Mouse (Mus musculus) cortical plate, adult 2 months (tissue): ENCODE data around the gene Ap5z1.

Experiments
- CTCF ChIP-seq: fragments of 200-500 bp; IDR thresholded peaks from 2 replicates; pipeline ENCODE4 v1.5.1; 2011; ENCODE audit warnings: mild to moderate bottlenecking, control low read depth, low read length; ENCODE audit not compliant: insufficient read depth; ENCODE audit errors: extremely low read depth
- POLR2A ChIP-seq: fragments of 200-500 bp; IDR thresholded peaks from 2 replicates; pipeline ENCODE4 v1.6.1; 2011; ENCODE audit warnings: mild to moderate bottlenecking, low read length, control low read depth; ENCODE audit not compliant: insufficient read depth; ENCODE audit errors: extremely low read depth

DNA sequence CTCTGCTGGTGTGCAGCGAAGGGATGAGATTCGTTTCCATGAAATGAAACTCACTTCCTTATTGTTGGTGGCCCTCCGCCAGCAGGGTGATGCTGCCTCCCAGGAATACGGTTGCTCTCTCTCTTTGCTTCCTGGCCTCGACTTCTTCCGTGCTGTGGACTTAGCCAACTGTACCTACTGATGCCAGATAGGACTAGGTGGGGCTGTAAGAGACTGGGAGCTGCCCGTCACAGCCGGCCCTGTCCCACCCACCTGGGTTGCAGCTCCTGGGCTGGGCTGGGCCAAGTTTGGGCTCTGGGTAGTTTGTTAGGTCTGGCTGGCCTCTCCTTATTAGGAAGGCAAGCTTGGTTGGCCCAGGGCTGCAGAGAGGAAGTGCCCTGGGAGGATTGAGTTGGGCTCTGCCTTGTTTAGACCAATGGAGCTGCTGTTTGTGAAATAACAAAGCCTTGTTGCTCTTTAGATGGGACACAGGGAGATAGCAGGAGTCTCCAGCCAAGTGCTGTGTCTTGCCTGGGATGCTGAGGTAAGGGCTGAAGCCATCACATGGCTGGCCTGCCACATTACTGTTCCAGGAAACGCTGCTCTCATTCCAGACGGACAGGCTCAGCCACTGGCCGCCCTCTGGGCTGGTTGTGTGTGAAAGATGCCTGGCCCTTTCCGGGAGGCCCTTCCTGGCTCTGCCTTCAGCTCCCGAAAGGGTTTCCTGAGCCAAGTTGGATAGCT is 39.0 kb upstream of the Ap5z1 start:
- TF ChIP-seq POLR2A, result 0 out of 2 replicates have a peak, but pooled peaks have one; percentile 21
- no peak for TF ChIP-seq CTCF
